Mouse (Mus musculus): ENCODE data around the gene Rnf38. TPM values are rescaled to one million over a fixed set of nuclear protein-coding genes. Genes with fewer than 3 reads are reported as not detected.

Rnf38 gene
- polyA plus RNA-seq, 1 experiment from 2014 or later, result 5.6 TPM

DNA sequence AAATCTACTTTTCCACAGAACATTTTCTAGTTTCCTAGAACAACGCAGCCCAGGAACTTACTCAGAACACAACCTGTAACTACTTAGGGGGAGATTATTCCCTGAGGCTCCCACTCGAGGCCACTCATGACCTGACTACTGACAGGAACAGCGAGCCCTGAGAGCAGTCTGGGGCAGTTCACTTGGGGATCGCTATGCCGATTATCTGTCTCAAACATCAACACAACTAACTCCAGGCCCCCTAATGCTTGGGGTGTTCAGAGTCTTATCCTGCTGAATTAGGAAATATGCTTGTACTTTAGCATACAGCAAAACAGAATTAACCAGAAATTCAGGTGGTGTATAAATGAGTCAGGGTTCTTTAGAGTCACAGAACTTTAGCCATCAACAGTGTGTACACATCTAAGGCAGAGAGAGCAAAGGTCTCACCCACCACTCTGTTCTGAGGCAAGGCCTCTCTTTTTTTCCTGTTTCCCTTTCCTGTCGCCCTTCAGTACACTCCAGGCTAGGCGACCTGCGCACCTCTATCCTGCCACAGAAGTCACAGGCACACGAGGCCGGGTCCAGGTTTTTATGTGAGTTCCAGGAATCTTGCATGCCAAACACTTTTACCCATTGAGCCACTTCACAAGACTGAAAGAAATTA is 16.7 kb downstream of the Rnf38 start:
- Histone ChIP-seq H3K27ac (ENCODE audit: low read depth) (peak overlapping the region; percentile 72), H3K27me3 (ENCODE audit: insufficient read depth, low read length) (no peaks in the 10 kb centered on the region), H3K36me3 (replicated peaks; ENCODE audit: insufficient read depth, low read length) (no peaks in the 10 kb centered on the region), H3K9ac (replicated peaks) (no peak overlapping the region), H3K4me1 (ENCODE audit: insufficient read depth) (no peaks in the 10 kb centered on the region), H3K4me3 (ENCODE audit: low read depth, low read length) (no peak overlapping the region), H3K9me3 (ENCODE audit: low read length) (no peaks in the 10 kb centered on the region), H3K4me2 (ENCODE audit: low read depth, low read length) (no peak overlapping the region)
- WGBS (ENCODE audit: insufficient replicate concordance), result 32% methylated on average over 10 of the region's 10 CpGs
- ATAC-seq (peak; percentile 97), DNase-seq (no peak)
- TF ChIP-seq CTCF (IDR thresholded peaks at IDR 0.05; ENCODE audit: low read depth) (no peak), EP300 (IDR thresholded peaks at IDR 0.05; ENCODE audit: low read depth) (no peak)

DNA sequence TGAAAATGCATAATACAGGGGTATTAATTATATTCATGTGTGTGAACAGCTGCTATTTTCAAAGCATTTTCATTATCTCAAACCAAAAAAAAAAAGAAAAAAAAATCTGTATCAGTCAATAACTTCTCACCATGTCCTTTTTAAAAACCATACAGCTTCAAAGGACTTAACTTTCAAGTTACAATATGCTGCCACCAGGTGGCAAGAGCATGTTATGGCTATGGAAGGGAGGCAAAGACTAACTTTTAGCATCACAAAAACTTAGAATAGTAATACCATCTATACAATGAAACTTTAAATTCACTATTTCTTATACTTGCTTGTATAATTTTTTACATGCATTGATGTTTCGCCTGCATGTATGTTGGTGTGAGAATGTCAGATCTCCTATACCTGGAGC is 33.6 kb downstream of the Rnf38 start:
- Histone ChIP-seq H3K9me3 (ENCODE audit: low read length) (no peaks in the 10 kb centered on the region), H3K9ac (replicated peaks) (no peak overlapping the region), H3K4me1 (ENCODE audit: insufficient read depth) (no peaks in the 10 kb centered on the region), H3K36me3 (replicated peaks; ENCODE audit: insufficient read depth, low read length) (no peaks in the 10 kb centered on the region), H3K4me2 (ENCODE audit: low read depth, low read length) (no peak overlapping the region), H3K27ac (ENCODE audit: low read depth) (no peak overlapping the region), H3K27me3 (ENCODE audit: insufficient read depth, low read length) (no peaks in the 10 kb centered on the region), H3K4me3 (ENCODE audit: low read depth, low read length) (no peak overlapping the region)
- ATAC-seq (no peak), DNase-seq (no peak)
- TF ChIP-seq EP300 (IDR thresholded peaks at IDR 0.05; ENCODE audit: low read depth) (no peak), CTCF (IDR thresholded peaks at IDR 0.05; ENCODE audit: low read depth) (peak; percentile 71)
- 68% methylated on average over 1 of the region's 1 CpGs for WGBS (ENCODE audit: insufficient replicate concordance)

DNA sequence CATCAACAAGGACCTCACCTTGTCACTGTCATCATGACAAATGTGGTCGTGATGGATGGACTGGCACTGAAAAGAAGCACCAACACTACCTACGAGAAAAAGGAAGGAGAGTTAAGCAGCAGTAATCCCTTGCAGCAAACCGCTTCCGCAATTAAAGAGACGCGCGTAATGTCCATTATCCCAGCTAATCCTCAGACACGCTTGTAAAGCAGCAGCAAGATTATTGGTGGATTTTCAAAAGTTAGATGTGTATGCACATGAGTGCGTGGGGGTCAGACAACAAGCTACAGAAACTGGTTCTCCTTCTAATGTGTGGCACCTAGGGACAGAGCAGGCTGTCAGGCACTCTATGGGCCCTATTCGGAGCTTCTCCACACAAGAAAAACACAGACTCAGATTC is 46.2 kb downstream of the Rnf38 start:
- 87% methylated on average over 10 of the region's 10 CpGs for WGBS (ENCODE audit: insufficient replicate concordance)
- Histone ChIP-seq H3K27me3 (ENCODE audit: insufficient read depth, low read length) (no peaks in the 10 kb centered on the region), H3K4me1 (ENCODE audit: insufficient read depth) (peaks cover 3% of the 10 kb centered on the region; the same call in 1 of the 2 replicates), H3K9me3 (ENCODE audit: low read length) (no peaks in the 10 kb centered on the region), H3K9ac (replicated peaks) (no peak overlapping the region), H3K36me3 (replicated peaks; ENCODE audit: insufficient read depth, low read length) (no peaks in the 10 kb centered on the region), H3K4me3 (ENCODE audit: low read depth, low read length) (no peak overlapping the region), H3K27ac (ENCODE audit: low read depth) (no peak overlapping the region), H3K4me2 (ENCODE audit: low read depth, low read length) (no peak overlapping the region)
- no peak for TF ChIP-seq CTCF (IDR thresholded peaks at IDR 0.05; ENCODE audit: low read depth)
- TF ChIP-seq EP300 (IDR thresholded peaks at IDR 0.05; ENCODE audit: low read depth), result no peak
- no peak for ATAC-seq
- no peak for DNase-seq

DNA sequence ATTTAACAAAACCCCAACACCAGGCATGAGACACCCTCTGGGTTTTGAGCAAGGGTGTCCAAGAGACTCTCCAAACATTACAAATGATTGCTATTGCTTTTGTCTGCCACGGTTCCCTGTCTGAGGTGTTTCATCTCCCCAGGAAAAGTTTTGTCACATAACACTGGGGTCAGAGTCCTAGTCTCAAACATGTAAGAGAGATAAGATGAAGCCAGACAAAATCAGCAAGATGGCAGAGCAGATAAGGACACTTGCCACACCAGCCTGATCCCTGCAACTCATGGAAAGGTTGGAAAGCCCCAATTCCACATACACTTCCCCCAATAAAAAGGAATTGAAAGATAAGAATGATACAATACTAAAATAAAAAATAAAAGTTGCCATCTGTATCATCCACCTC is 49.7 kb downstream of the Rnf38 start:
- no peak overlapping the region for H3K9ac ChIP-seq (replicated peaks)
- H3K4me2 ChIP-seq (ENCODE audit: low read depth, low read length), result no peak overlapping the region
- ATAC-seq, result peak; percentile 48
- no peaks in the 10 kb centered on the region for H3K27me3 ChIP-seq (ENCODE audit: insufficient read depth, low read length)
- no peaks in the 10 kb centered on the region; the same call in 1 of the 2 replicates for H3K36me3 ChIP-seq (replicated peaks; ENCODE audit: insufficient read depth, low read length)
- no peak overlapping the region for H3K4me3 ChIP-seq (ENCODE audit: low read depth, low read length)
- no peak for DNase-seq
- H3K27ac ChIP-seq (ENCODE audit: low read depth), result no peak overlapping the region; the same call in 1 of the 2 replicates
- H3K9me3 ChIP-seq (ENCODE audit: low read length), result no peaks in the 10 kb centered on the region
- peaks cover 10% of the 10 kb centered on the region; the same call in 1 of the 2 replicates for H3K4me1 ChIP-seq (ENCODE audit: insufficient read depth)
- TF ChIP-seq CTCF (IDR thresholded peaks at IDR 0.05; ENCODE audit: low read depth), result no peak
- TF ChIP-seq EP300 (IDR thresholded peaks at IDR 0.05; ENCODE audit: low read depth), result no peak
- 36% methylated on average over 1 of the region's 1 CpGs for WGBS (ENCODE audit: insufficient replicate concordance)

DNA sequence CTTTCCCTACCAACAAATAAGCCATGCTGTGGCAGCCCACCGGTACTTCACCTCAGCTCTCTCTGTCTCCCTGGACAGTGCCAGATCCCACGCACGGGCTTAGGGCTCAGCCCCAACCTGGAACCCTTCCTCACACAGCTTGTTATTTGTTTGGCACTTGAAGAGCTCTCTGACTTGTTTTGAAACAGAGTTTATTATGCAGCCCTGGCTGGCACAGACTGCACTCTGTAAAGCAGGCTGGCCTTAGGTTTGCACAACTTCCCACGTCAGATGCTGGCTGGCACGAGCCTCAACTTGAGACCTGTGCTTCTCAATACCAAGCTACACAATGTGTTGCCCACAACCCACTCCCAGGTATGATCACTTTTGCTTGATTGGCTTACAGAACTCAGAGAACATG is 53.8 kb downstream of the Rnf38 start:
- peak; percentile 85 for ATAC-seq
- H3K9me3 ChIP-seq (ENCODE audit: low read length), result no peaks in the 10 kb centered on the region
- H3K27me3 ChIP-seq (ENCODE audit: insufficient read depth, low read length), result no peaks in the 10 kb centered on the region
- H3K9ac ChIP-seq (replicated peaks), result no peak overlapping the region
- no peak for TF ChIP-seq CTCF (IDR thresholded peaks at IDR 0.05; ENCODE audit: low read depth)
- no peak for TF ChIP-seq EP300 (IDR thresholded peaks at IDR 0.05; ENCODE audit: low read depth)
- 68% methylated on average over 5 of the region's 5 CpGs for WGBS (ENCODE audit: insufficient replicate concordance)
- no peaks in the 10 kb centered on the region; the same call in 1 of the 2 replicates for H3K36me3 ChIP-seq (replicated peaks; ENCODE audit: insufficient read depth, low read length)
- H3K27ac ChIP-seq (ENCODE audit: low read depth), result peak overlapping the region; percentile 60; the same call in 1 of the 2 replicates
- H3K4me2 ChIP-seq (ENCODE audit: low read depth, low read length), result no peak overlapping the region
- peaks cover 10% of the 10 kb centered on the region; the same call in 1 of the 2 replicates for H3K4me1 ChIP-seq (ENCODE audit: insufficient read depth)
- DNase-seq, result peak; percentile 40
- no peak overlapping the region for H3K4me3 ChIP-seq (ENCODE audit: low read depth, low read length)

DNA sequence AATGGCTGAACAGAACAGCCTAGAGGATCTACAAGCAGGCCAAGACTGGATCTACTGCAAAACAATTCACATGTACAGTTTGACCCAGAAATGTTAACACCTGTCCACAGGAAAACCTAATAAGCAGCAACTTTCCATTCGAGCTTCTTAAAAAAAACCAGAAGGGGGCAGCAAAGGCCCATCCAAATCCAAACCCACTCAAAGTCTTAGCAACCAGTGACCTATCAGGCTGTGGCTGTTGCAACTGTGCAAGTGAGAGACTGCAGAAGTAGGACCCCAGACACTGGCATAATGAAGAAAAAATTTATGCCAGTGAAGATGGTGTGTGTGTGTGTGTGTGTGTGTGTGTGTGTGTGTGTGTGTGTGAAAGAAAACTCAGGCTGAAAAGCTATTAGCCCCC is 60.4 kb downstream of the Rnf38 start:
- 0% methylated on average over 1 of the region's 1 CpGs for WGBS (ENCODE audit: insufficient replicate concordance)
- Histone ChIP-seq H3K4me2 (ENCODE audit: low read depth, low read length) (no peak overlapping the region), H3K4me1 (ENCODE audit: insufficient read depth) (peaks cover 9% of the 10 kb centered on the region), H3K9ac (replicated peaks) (no peak overlapping the region), H3K36me3 (replicated peaks; ENCODE audit: insufficient read depth, low read length) (no peaks in the 10 kb centered on the region), H3K9me3 (ENCODE audit: low read length) (no peaks in the 10 kb centered on the region), H3K4me3 (ENCODE audit: low read depth, low read length) (no peak overlapping the region), H3K27ac (ENCODE audit: low read depth) (no peak overlapping the region), H3K27me3 (ENCODE audit: insufficient read depth, low read length) (no peaks in the 10 kb centered on the region)
- TF ChIP-seq EP300 (IDR thresholded peaks at IDR 0.05; ENCODE audit: low read depth) (no peak), CTCF (IDR thresholded peaks at IDR 0.05; ENCODE audit: low read depth) (peak; percentile 84)
- DNase-seq (peak; percentile 62), ATAC-seq (peak; percentile 35)

Data from liver, postnatal 0 days (tissue).